Mouse (Mus musculus) testis, postnatal 14 days (tissue): Measurements from ENCODE around the gene Lrsam1.
A peak's percentile ranks its signal among the peaks of the same experiment; 100 is the strongest.

ENCODE experiments used
- DNase-seq: peaks from one replicate; pipeline ENCODE4 v3.0.0; 2021; ENCODE audit warnings: low spot score

Lrsam1 gene

DNA sequence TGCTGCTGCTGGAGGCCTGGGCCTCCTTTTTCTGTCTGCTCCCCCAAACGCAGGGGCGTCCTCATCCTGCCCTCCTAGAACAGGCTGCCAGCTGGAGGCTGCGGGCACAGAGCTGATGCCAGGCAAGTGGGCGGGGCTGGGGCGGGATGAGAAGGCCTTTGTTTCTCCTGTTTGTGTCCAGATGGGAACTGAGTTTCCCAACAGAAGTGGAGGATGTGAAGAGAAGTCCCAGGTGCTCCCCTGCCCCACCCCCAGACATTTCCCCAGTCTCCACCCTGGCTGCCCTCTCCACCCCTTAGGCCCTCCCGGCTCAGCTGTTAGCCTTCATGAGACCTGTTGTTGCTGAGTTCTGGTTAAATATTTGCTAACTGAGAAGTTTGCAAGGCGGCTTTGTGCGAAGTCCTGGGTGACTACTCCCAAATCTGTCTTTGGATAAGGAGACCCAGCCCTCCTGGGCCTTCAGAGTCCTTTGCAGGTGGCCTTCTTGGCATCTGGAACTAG, 65.8 kb downstream of the Lrsam1 start:
- no peak for DNase-seq

DNA sequence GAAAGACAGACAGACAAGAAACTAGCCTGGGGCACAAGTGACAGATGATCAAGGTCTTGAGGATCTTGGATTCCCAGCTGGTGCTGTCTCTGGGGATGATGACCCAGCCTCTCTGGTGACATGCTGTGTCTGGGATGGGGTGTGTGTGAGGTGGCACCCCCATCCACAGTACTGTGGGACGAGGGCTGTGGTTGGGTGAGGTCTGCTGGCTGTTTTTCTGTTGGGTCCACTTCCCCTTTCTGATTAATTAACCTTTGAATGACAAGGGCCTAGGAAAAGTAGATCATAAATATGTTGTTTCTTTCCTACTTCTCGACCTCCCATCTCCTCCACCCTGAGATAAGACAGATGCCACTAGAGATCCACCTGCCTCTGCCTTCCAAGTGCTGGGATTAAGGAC, 67.3 kb downstream of the Lrsam1 start:
- no peak for DNase-seq

DNA sequence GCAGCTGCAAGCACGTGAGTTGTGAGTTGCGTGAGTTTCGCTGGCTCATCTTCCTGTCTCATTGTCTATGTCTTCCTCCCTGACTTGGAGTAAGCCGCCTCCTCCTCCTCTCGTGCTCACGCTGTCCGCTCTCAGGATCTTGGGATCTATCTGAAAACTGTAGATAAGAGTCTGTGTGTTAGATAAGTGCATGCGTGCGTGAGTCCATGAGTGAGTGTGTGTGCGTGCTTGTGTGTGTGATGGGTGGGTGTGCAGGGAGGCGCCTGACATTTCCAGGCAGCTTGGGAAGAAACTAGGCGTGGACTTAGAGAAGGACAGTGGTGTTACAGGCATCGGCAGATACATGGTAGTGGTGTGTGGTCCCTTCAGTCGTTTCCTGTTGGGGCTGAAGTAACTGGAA, 68.9 kb downstream of the Lrsam1 start:
- DNase-seq: no peak

DNA sequence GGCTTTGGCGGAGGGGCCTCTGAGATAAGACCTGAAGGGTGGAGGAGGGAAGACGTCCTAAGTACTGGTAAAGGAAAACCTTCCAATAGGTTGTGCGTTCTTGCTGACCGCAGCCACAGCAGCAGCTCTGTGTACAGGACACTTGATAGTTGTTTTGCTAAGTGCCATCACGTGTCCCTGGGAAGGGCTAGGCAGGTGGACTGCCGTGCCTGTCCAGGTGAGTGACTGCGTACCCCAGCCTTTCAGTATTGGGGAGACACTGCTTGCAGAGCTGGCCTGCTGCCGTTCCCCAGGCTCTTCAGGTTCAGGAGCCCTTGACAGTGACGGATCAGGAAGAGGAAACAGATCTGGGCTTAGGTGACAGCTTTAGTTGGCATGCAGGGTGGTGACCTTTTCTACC, 70.1 kb downstream of the Lrsam1 start:
- no peak for DNase-seq

DNA sequence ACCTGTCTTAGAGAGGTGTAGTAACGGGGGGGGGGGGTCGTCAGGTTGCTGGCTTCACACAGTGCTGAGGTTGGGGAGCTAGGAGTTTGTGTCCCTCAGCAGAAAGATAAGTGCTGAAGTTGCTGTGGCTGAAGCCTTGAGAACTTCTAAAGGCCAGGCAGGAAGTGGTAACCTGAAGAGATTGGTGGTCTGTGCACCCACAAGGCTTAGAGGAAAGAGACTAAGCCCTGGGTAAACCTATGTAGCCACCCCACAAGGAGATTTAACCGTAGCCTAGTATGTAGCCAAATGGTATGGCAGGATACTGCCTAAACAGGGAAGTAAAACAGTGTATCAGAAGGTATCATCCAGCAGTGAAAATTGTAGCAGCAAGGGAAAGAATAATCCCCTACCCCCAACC, 71.1 kb downstream of the Lrsam1 start:
- DNase-seq: no peak

DNA sequence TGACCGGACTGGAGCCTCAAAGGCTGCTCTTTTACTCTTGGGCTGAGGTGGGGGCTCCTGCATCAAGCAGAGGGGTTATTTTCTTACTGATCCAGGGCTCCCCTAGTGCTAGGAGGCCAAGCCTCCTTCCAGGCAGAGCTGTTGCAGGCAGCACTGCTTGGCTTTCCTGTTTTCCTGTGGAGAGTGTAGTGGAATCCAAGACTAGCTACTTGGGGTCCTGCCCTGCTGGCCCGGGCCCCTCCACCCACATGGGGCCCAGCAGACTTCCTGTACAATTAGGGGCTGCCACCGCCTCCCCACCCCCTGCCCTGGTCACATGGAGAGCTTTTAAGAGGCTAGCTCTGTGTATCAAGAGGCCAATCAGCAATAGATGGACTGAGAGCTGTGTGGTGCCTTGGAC, 72.9 kb downstream of the Lrsam1 start:
- no peak for DNase-seq

DNA sequence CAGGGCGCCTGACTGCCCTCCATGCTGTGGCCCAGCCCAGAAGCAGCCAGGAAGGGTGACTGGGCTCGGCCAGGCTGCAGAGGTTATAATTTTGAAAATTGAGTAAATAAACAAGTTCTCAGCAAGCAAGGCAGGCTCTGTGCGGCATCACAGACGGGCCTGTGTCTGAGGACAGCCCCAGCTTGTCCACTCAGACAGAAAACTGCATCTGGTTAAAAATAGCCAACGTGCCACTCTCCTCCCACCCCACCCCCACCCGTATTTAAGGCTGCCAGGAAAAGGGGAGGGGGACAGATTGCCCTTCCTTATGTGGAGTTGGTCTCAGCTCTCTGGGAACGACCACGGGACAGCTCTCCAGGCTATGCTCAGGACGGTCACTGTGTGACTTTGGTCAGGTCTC, 73.4 kb downstream of the Lrsam1 start:
- DNase-seq: no peak

DNA sequence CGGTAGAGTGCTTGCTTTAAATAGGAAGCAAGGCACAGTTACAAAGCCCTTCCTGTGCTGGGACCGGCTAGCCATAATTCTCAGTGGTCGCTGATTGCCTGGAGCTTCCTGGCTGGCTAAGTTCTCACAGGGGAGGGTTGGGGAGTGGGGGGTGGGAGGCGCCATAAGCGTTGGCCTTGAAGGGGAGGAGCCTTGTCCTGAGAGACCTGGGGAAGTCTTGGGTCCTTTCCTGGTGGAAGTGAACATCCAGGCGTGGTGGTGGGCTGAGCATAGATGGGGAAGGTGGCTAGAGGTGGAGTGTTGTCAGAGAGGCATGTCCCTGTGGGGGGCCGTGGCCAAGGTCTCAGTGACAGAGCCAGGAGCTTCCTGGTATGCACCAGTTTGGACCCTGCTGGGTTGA, 76.7 kb downstream of the Lrsam1 start:
- no peak for DNase-seq

DNA sequence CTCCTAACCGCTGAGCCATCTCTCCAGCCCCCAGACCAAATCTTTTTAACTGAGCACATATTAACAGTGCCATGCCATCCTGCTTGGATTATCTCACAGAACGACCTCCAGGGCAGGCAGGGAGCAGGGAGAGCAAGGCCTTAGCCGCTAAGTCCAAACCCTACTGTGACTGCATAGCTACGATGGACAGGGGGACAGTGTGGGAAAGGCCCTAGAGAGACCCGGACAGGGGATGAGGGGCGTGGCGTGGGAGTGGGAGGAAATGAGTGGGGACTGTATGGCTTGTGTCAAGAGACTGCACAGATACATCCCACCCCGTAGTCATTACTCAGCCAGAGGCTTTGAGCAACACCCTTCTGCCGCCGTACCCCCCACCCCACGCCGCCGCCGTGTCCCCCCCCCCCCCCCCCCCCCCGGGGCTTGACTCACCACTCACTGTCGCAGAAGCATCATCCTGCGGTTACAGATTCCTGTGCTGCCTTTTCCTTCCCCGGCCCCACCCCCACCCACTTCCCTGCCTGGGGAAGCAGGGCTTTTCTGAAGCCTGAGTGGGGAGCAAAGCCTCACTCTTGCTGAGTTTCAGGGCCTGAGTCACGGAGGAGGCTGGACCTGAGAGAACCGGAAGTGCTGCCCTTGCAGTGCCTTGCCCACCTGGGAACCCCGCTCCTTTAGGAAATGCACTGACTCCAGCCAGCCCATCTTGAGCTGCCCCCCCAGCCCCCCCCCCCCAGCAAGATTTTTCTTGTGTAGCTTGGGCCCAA, 79.0 kb downstream of the Lrsam1 start:
- DNase-seq: no peak

DNA sequence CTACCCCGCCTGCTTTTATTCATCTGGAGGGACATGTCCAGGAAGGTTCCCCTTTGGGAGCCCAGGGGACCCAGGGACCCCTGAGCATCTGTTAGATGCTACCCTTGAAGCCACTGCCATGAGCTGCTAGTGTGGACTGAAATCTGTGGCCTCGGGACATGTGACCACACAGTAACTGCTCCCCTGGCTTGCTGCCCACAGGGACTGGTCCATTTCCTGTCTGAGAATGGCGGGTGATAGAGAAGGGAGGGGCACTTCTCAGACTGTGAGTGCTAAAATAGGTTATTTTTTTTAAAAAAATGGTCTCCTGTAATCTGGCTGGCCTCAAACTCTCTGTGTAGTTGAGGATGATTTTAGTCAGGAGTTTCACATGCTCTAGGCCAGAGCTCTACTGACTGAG, 79.7 kb downstream of the Lrsam1 start:
- DNase-seq: peak; percentile 49

DNA sequence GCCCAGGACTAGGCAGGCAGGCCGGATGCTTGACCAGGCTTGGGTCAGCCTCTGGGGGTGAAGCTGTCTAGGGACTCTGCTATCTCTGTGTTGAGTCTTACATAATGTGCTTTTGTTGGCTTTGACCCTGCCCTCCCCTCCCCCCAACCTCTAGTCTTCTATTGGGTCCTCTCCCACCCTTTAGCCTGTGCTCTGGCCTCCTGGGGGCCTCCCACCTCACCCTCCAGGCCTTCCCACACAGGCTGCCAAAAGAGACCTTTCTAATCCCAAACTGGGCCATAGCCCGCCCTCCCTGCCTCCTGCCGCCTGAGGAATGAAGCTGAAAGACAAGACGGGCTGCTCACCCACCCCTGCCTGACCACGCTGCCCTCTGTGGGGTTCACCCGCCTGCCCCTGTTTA, 80.4 kb downstream of the Lrsam1 start:
- peak; percentile 53 for DNase-seq

DNA sequence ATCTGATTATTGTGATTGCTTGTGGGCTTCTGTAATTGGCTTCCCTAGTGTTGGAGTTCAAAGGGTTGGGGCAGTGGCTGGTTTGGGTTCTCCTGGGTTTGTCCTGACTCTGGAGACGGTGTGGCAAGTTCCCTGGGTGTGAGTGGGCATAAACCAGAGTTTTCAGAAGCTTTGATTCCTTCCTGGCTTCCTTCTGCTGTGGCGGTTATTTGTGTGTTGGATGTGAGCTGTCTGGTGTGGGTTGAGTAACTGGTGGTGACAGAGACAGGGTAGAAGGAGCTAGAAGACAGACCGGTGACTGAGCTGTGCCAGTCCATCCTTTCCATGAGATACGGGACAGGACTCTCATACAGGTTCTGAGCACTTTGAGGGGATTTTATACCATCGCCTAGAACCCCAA, 81.8 kb downstream of the Lrsam1 start:
- no peak for DNase-seq

DNA sequence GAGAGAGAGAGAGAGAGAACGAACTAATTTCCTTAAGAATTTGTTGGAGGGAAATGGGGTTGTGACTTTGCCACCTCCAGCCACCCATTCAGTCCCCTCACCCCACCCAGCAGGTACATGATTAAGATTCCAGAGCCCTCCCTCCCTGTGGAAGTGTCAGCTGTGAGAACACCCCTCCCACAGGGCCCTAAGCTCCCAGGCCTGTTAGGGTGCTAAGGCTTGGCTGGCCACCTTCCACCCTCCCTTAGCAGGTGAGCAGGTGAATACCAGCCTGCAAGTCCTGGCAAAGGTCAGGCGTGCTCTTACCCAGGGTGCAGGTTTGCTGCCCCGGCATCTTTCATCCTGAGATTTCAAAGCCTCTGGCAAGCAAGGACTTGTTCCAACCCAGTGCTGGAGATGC, 83.0 kb downstream of the Lrsam1 start:
- no peak for DNase-seq

DNA sequence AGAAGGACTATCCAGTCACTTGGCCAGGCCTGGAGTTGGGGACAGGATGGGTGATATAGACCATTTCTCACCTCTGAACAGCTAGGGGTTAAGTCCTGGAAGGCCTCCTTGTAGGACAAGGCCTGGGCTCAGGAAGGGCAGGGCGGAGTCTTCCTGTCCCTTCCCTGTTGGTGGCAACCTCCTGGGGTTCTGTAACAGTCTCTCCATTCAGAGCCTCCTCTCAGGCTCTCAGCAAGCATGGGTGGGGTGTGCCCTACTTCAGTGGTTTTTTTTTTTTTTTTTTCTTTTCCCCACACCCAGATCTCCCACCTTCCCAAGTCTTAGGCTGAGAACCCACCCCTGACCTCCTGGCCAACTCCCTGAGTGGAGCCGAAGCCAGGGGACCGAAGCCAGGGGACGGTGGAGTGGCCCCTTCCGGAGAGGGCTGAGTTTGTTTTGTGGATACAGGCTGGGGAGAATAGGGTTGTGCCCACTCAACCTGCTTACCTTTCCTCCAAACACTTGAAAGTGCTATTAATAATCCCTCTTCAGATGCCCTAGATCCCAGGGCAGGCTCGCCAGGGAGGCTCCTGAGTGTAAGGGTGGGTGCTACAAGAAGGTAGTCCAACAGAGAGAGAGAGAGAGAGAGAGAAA, 83.5 kb downstream of the Lrsam1 start:
- DNase-seq: no peak

DNA sequence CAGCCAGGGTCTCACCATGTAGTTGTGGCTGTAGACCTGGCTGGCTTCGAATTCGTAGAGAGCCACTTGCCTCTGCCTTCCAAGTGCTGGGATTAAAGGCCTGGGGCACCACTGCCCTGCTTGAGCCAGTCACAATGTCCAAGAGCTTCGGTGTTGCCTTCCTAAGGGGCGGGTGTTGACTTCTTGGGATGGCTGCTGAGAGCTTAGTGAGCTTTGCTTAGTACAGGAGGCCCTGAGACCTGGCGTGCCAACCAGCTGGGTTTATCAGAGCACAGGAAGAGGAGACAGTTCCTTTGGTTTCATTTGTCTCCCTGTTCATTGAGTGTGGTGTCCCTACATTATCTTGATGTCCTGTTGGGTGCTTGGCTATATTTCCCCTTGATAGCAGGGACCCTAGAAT, 84.1 kb downstream of the Lrsam1 start:
- no peak for DNase-seq

DNA sequence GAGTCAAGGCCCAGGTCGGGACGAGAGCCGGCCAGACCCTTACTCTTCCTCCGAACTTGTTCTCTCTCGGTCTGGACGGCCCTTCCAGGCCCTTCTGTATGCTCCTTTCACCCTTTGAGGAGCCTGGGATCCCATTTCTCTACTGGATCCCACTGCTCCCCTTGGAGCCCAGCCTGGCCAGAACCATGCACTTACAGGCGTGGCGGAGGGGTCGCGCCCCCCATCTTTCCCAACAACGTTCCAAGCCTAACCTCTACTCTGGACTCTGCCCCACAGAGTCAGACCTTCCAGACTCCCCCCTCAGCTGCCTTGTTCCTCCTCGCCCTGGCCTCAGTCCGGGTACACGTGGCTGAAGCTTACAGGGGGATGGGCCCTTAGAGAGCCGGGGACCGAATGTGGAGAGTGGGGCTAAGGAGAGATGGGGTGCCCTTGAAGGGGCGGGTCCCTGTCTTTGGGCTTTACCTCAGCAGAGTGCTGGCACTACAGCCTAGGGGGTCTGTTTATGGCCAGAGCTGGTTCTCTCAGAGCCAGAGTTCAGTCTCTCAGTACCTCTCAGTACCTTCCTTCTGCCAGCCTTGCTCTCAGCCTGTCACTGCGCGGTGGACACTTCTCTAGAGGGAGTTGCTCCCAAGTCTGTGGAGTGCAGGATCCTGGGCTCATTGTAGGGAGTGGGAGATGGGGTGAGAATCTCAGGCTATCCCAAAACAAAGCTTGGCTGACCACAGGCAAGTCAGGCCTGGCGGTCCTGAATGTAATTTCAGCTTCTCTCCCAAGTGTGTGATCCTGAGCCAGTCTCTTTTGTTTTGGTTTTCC, 84.7 kb downstream of the Lrsam1 start:
- DNase-seq: no peak

DNA sequence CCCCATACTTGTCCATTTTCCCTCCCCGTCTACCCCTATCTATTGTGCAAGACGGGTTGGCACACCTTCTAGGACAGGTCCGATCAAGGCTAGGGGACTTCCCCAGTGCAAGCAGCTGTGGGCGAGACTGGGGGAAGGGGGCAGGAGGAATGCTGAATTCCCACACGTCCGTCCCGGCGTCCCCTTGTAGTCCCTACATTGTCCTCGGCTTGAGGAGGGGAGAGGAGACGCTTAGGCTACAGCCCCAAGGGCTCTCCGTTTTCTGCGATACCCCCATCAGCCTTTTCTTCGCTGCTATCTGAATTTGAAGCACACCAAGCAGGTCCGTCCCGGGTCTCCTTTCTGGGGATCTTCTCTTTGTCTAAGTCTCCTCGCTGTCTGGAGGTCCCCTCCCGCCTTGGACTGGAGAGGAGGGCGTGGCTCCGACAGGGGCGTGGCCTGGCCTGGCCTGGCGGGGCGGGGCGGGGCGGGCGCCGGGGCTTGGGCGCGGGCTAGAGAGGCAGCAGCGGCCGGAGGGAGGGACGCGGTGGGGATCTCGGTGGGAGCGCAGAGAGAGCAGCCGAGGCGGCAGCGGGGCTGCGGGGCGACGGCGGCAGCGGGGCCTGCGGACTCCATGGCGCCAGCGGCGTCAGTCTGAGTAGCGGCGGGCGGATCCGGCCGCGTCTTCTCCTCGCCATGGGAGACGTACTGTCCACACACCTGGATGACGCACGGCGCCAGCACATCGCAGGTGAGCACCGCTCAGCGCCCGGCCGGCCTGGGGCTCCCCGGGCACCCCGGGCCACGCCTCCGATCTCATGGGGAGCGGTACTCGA, 85.5 kb downstream of the Lrsam1 start, which contains the start of gene Fam129b:
Fam129b (plus strand) TSS at position 440 of the 815 bp plus-strand sequence.
- DNase-seq: peak; percentile 83
